Mouse (Mus musculus) lung, adult 2 months (tissue): ENCODE measurements around the gene Mtx3. TPM values are rescaled to one million over a fixed set of nuclear protein-coding genes. Genes with fewer than 3 reads are reported as not detected.

Experiments
- DNase-seq: peaks from one replicate; pipeline ENCODE4 v3.0.0; 2022
- H3K4me1 ChIP-seq: fragments of 200-500 bp; 2 replicates; pipeline ENCODE4 v1.6.1; 2011; ENCODE audit warnings: low read length; ENCODE audit not compliant: control insufficient read depth, insufficient read depth
- H3K4me3 ChIP-seq: fragments of 200-500 bp; replicated peaks from 2 replicates; pipeline ENCODE3; 2011; ENCODE audit warnings: low read depth, mild to moderate bottlenecking, control low read depth, low read length; ENCODE audit errors: extremely low read depth
- CTCF ChIP-seq: fragments of 200-500 bp; IDR thresholded peaks from 2 replicates; pipeline ENCODE4 v1.5.1; 2011; ENCODE audit warnings: mild to moderate bottlenecking, low read length, control low read depth; ENCODE audit not compliant: insufficient read depth
- POLR2A ChIP-seq: fragments of 200-500 bp; IDR thresholded peaks from 2 replicates; pipeline ENCODE4 v1.6.1; 2011; ENCODE audit warnings: low read depth, mild to moderate bottlenecking, control low read depth, low read length, borderline replicate concordance; ENCODE audit errors: extremely low read depth
- WGBS: fragments of 180-500 bp; shearing (Covaris S2); methylation state at CpG from one replicate; pipeline ENCODE4 v1.1.7; 2018; 5-methylcytosine and 5-hydroxymethylcytosine counted together
- polyA plus RNA-seq: library from polyadenylated mRNA; depleted of rRNA; stranded (reverse); fragments of >200 nt; gene quantifications from 2 replicates; pipeline ENCODE4 v1.2.3, GENCODE M21; 2012; rRNA removed

Gene Mtx3
- polyA plus RNA-seq, 1 experiment: 6.5 TPM

- H3K4me3 ChIP-seq: no peak overlapping the region
- peaks cover 2% of the 10 kb centered on the region; the same call in 1 of the 2 replicates for H3K4me1 ChIP-seq
- DNase-seq: no peak
- no peak for TF ChIP-seq CTCF
- 74% methylated on average over 9 of the region's 9 CpGs for WGBS
These were observed 37.9 kb downstream of the Mtx3 start for GRCm38 (mm10) chr13:92882271-92882985.

GRCm38 (mm10) chr13:92882986-92883720 is 38.6 kb downstream of the Mtx3 start:
- H3K4me1 ChIP-seq: peaks cover 2% of the 10 kb centered on the region; the same call in 1 of the 2 replicates
- no peak overlapping the region for H3K4me3 ChIP-seq
- TF ChIP-seq CTCF: no peak
- TF ChIP-seq POLR2A: no peak
- DNase-seq: no peak
- 85% methylated on average over 7 of the region's 7 CpGs for WGBS

- Histone ChIP-seq H3K4me3 (no peak overlapping the region), H3K4me1 (peaks cover 2% of the 10 kb centered on the region; the same call in 1 of the 2 replicates)
- DNase-seq: no peak
- TF ChIP-seq CTCF (no peak), POLR2A (no peak)
- 72% methylated on average over 1 of the region's 1 CpGs for WGBS
These were observed 39.6 kb downstream of the Mtx3 start for GRCm38 (mm10) chr13:92884206-92884605.

GRCm38 (mm10) chr13:92884930-92885329 is 40.4 kb downstream of the Mtx3 start:
- WGBS: 63% methylated on average over 1 of the region's 1 CpGs
- no peak for DNase-seq
- no peak for TF ChIP-seq CTCF
- TF ChIP-seq POLR2A: no peak
- Histone ChIP-seq H3K4me3 (no peak overlapping the region), H3K4me1 (peaks cover 2% of the 10 kb centered on the region; the same call in 1 of the 2 replicates)

- no peak for TF ChIP-seq CTCF
- no peak for TF ChIP-seq POLR2A
- 59% methylated on average over 6 of the region's 6 CpGs for WGBS
- Histone ChIP-seq H3K4me3 (no peak overlapping the region), H3K4me1 (no peaks in the 10 kb centered on the region)
- DNase-seq: no peak
These were observed 54.5 kb downstream of the Mtx3 start for GRCm38 (mm10) chr13:92899087-92899486.

GRCm38 (mm10) chr13:92903291-92903690 is 58.7 kb downstream of the Mtx3 start:
- no peak for DNase-seq
- 52% methylated on average over 4 of the region's 4 CpGs for WGBS
- Histone ChIP-seq H3K4me1 (no peaks in the 10 kb centered on the region; the same call in 1 of the 2 replicates), H3K4me3 (no peak overlapping the region)
- no peak for TF ChIP-seq POLR2A
- no peak for TF ChIP-seq CTCF

- Histone ChIP-seq H3K4me1 (no peaks in the 10 kb centered on the region; the same call in 1 of the 2 replicates), H3K4me3 (no peak overlapping the region)
- WGBS: 61% methylated on average over 5 of the region's 5 CpGs
- TF ChIP-seq POLR2A (no peak), CTCF (no peak)
- no peak for DNase-seq
These were observed 61.4 kb downstream of the Mtx3 start for GRCm38 (mm10) chr13:92905944-92906343.

GRCm38 (mm10) chr13:92907366-92907765 is 62.8 kb downstream of the Mtx3 start:
- H3K4me1 ChIP-seq: no peaks in the 10 kb centered on the region; the same call in 1 of the 2 replicates
- no peak for TF ChIP-seq CTCF
- no peak for TF ChIP-seq POLR2A
- no peak for DNase-seq
- no peak overlapping the region for H3K4me3 ChIP-seq
- 53% methylated on average over 5 of the region's 5 CpGs for WGBS

Other genes with a start within 250 kb of the Mtx3 start
- 28.4 and 38.3 TPM in 2 replicates for gene Serinc5, start 233.7 kb upstream of the Mtx3 start, polyA plus RNA-seq
- 1.3 and 5.3 TPM in 2 replicates for gene Thbs4, start 49.9 kb upstream of the Mtx3 start, polyA plus RNA-seq